Mouse (Mus musculus) frontal cortex, postnatal 10 days (tissue): ENCODE data around the gene Rbp1.

Experiments
- DNase-seq, 2 experiments: peaks; one replicate each; pipeline ENCODE4 v3.0.0; 2022; ENCODE audit warnings: low spot score in 2 of 2, mixed read lengths in 1 of 2

Gene Rbp1

GRCm38 (mm10) chr9:98422656-98423055, at the start of gene Rbp1:
TSS of gene Rbp1 (plus strand) at chr9:98422961.
- no peak for DNase-seq

GRCm38 (mm10) chr9:98373358-98373757, 49.4 kb upstream of the Rbp1 start:
- no peak for DNase-seq

GRCm38 (mm10) chr9:98374897-98375296, 47.9 kb upstream of the Rbp1 start:
- DNase-seq: no peak

- DNase-seq: no peak
Measured at GRCm38 (mm10) chr9:98375329-98376170, 47.2 kb upstream of the Rbp1 start.

GRCm38 (mm10) chr9:98379736-98380135, 43.0 kb upstream of the Rbp1 start:
- DNase-seq: no peak

- no peak for DNase-seq
Measured at GRCm38 (mm10) chr9:98380593-98380992, 42.2 kb upstream of the Rbp1 start.

GRCm38 (mm10) chr9:98387741-98388632, 34.8 kb upstream of the Rbp1 start:
- DNase-seq: no peak

- DNase-seq: peak in 1 of 2 experiments; percentile 36
Measured at GRCm38 (mm10) chr9:98388633-98388965, 34.2 kb upstream of the Rbp1 start.

GRCm38 (mm10) chr9:98393496-98393895, 29.3 kb upstream of the Rbp1 start:
- DNase-seq: no peak

- DNase-seq: no peak
Measured at GRCm38 (mm10) chr9:98397211-98397610, 25.6 kb upstream of the Rbp1 start.

- DNase-seq: no peak
Measured at GRCm38 (mm10) chr9:98397866-98398265, 24.9 kb upstream of the Rbp1 start.

- peak in 1 of 2 experiments; percentile 38 for DNase-seq
Measured at GRCm38 (mm10) chr9:98400185-98400894, 22.4 kb upstream of the Rbp1 start.

GRCm38 (mm10) chr9:98401611-98402010, 21.1 kb upstream of the Rbp1 start:
- no peak for DNase-seq

- no peak for DNase-seq
Measured at GRCm38 (mm10) chr9:98407771-98408170, 15.0 kb upstream of the Rbp1 start.

GRCm38 (mm10) chr9:98409137-98409536, 13.6 kb upstream of the Rbp1 start:
- DNase-seq: peak in 1 of 2 experiments; percentile 69

GRCm38 (mm10) chr9:98415427-98415826, 7.3 kb upstream of the Rbp1 start:
- no peak for DNase-seq

- peak in 1 of 2 experiments; percentile 29 for DNase-seq
Measured at GRCm38 (mm10) chr9:98417919-98418318, 4.8 kb upstream of the Rbp1 start.

- no peak for DNase-seq
Measured at GRCm38 (mm10) chr9:98418346-98418745, 4.4 kb upstream of the Rbp1 start.

- no peak for DNase-seq
Measured at GRCm38 (mm10) chr9:98420666-98421065, 2.1 kb upstream of the Rbp1 start.

GRCm38 (mm10) chr9:98421903-98422302, 858 bp upstream of the Rbp1 start:
- no peak for DNase-seq

GRCm38 (mm10) chr9:98423691-98424090, 930 bp downstream of the Rbp1 start:
- no peak for DNase-seq

- DNase-seq: no peak
Measured at GRCm38 (mm10) chr9:98424291-98424690, 1.5 kb downstream of the Rbp1 start.
